Mouse (Mus musculus): Measurements from ENCODE around the gene Odf2. TPM values are rescaled to one million over a fixed set of nuclear protein-coding genes. Genes with fewer than 3 reads are reported as not detected.

Odf2 gene
- polyA plus RNA-seq, 1 experiment from 2014 or later: 33.1 TPM

- TF ChIP-seq CTCF (IDR thresholded peaks at IDR 0.05; ENCODE audit: low read depth): no peak
- DNase-seq (ENCODE audit: low spot score) (no peak), ATAC-seq (replicated peaks; ENCODE audit: low FRiP score, low read depth) (no peak)
- H3K27me3 ChIP-seq (ENCODE audit: insufficient read depth, low read length): no peaks in the 10 kb centered on the region
- no peaks in the 10 kb centered on the region for H3K4me1 ChIP-seq (replicated peaks; ENCODE audit: insufficient read depth, low read length)
- H3K27ac ChIP-seq: no peak overlapping the region
- no peak overlapping the region for H3K4me3 ChIP-seq (replicated peaks; ENCODE audit: low read depth, low read length)
- no peak overlapping the region for H3K4me2 ChIP-seq (ENCODE audit: low read length)
- 95% methylated on average over 5 of the region's 5 CpGs for WGBS
- H3K9me3 ChIP-seq (replicated peaks; ENCODE audit: low read length): no peaks in the 10 kb centered on the region
- peaks cover 60% of the 10 kb centered on the region for H3K36me3 ChIP-seq (ENCODE audit: insufficient read depth, low read length)
- H3K9ac ChIP-seq (ENCODE audit: low read depth, low read length): no peak overlapping the region
These were observed 59.9 kb downstream of the Odf2 start for GRCm38 (mm10) chr2:29948896-29949295.

- 99% methylated on average over 7 of the region's 7 CpGs for WGBS
- no peak for ATAC-seq (replicated peaks; ENCODE audit: low FRiP score, low read depth)
- no peak for DNase-seq (ENCODE audit: low spot score)
These were observed 72.2 kb downstream of the Odf2 start for GRCm38 (mm10) chr2:29961246-29961645.

GRCm38 (mm10) chr2:29964354-29965249 lies 75.6 kb downstream of the Odf2 start:
- DNase-seq (ENCODE audit: low spot score) (peak; percentile 66), ATAC-seq (replicated peaks; ENCODE audit: low FRiP score, low read depth) (0 out of 2 replicates have a peak, but pooled peaks have one; percentile 1)
- peak overlapping the region; percentile 98 for H3K4me3 ChIP-seq (replicated peaks; ENCODE audit: low read depth, low read length)
- H3K9ac ChIP-seq (ENCODE audit: low read depth, low read length): peak overlapping the region; percentile 99
- 10% methylated on average over 10 of the region's 10 CpGs for WGBS
- H3K27me3 ChIP-seq (ENCODE audit: insufficient read depth, low read length): no peaks in the 10 kb centered on the region
- TF ChIP-seq CTCF (IDR thresholded peaks at IDR 0.05; ENCODE audit: low read depth): no peak
- peaks cover 11% of the 10 kb centered on the region for H3K36me3 ChIP-seq (ENCODE audit: insufficient read depth, low read length)
- H3K27ac ChIP-seq: peak overlapping the region; percentile 96
- peak overlapping the region; percentile 46 for H3K4me2 ChIP-seq (ENCODE audit: low read length)
- H3K9me3 ChIP-seq (replicated peaks; ENCODE audit: low read length): no peaks in the 10 kb centered on the region
- peaks cover 20% of the 10 kb centered on the region for H3K4me1 ChIP-seq (replicated peaks; ENCODE audit: insufficient read depth, low read length)

More at GRCm38 (mm10) chr2:29961246-29961645, 72.2 kb downstream of the Odf2 start:
- no peaks in the 10 kb centered on the region for H3K9me3 ChIP-seq (replicated peaks; ENCODE audit: low read length)
- H3K9ac ChIP-seq (ENCODE audit: low read depth, low read length): no peak overlapping the region
- H3K36me3 ChIP-seq (ENCODE audit: insufficient read depth, low read length): peaks cover 27% of the 10 kb centered on the region; the same call in 1 of the 2 replicates
- H3K4me2 ChIP-seq (ENCODE audit: low read length): no peak overlapping the region
- H3K4me3 ChIP-seq (replicated peaks; ENCODE audit: low read depth, low read length): no peak overlapping the region
- H3K27ac ChIP-seq: no peak overlapping the region
- peaks cover 9% of the 10 kb centered on the region; the same call in 1 of the 2 replicates for H3K4me1 ChIP-seq (replicated peaks; ENCODE audit: insufficient read depth, low read length)
- H3K27me3 ChIP-seq (ENCODE audit: insufficient read depth, low read length): no peaks in the 10 kb centered on the region
- no peak for TF ChIP-seq CTCF (IDR thresholded peaks at IDR 0.05; ENCODE audit: low read depth)

- Histone ChIP-seq H3K9me3 (replicated peaks; ENCODE audit: low read length) (no peaks in the 10 kb centered on the region), H3K4me2 (ENCODE audit: low read length) (peak within 1 kb of the TSS; percentile 72), H3K27ac (peak within 1 kb of the TSS; percentile 96), H3K4me1 (replicated peaks; ENCODE audit: insufficient read depth, low read length) (peaks cover 20% of the 10 kb centered on the region), H3K36me3 (ENCODE audit: insufficient read depth, low read length) (peaks cover 7% of the 10 kb centered on the region), H3K9ac (ENCODE audit: low read depth, low read length) (peak within 1 kb of the TSS; percentile 99), H3K4me3 (replicated peaks; ENCODE audit: low read depth, low read length) (peak within 1 kb of the TSS; percentile 98), H3K27me3 (ENCODE audit: insufficient read depth, low read length) (no peaks in the 10 kb centered on the region)
- under 1% methylated on average over 75 of the region's 82 CpGs for WGBS
- ATAC-seq (replicated peaks; ENCODE audit: low FRiP score, low read depth): peak; percentile 97
- DNase-seq (ENCODE audit: low spot score): peak; percentile 97
- TF ChIP-seq CTCF (IDR thresholded peaks at IDR 0.05; ENCODE audit: low read depth): no peak
These were observed 76.3 kb downstream of the Odf2 start, which contains the start of gene Sptan1 for GRCm38 (mm10) chr2:29965250-29965843. Gene Sptan1, plus strand, starts transcription at chr2:29965560.

GRCm38 (mm10) chr2:29965906-29966305 lies 76.9 kb downstream of the Odf2 start:
- Histone ChIP-seq H3K9ac (ENCODE audit: low read depth, low read length) (peak overlapping the region; percentile 99), H3K27me3 (ENCODE audit: insufficient read depth, low read length) (no peaks in the 10 kb centered on the region), H3K36me3 (ENCODE audit: insufficient read depth, low read length) (peaks cover 7% of the 10 kb centered on the region), H3K27ac (peak overlapping the region; percentile 96), H3K4me2 (ENCODE audit: low read length) (peak overlapping the region; percentile 72), H3K4me3 (replicated peaks; ENCODE audit: low read depth, low read length) (peak overlapping the region; percentile 98), H3K4me1 (replicated peaks; ENCODE audit: insufficient read depth, low read length) (peaks cover 20% of the 10 kb centered on the region), H3K9me3 (replicated peaks; ENCODE audit: low read length) (no peaks in the 10 kb centered on the region)
- DNase-seq (ENCODE audit: low spot score) (peak; percentile 44), ATAC-seq (replicated peaks; ENCODE audit: low FRiP score, low read depth) (peak; percentile 9)
- 0% methylated on average over 33 of the region's 41 CpGs for WGBS
- TF ChIP-seq CTCF (IDR thresholded peaks at IDR 0.05; ENCODE audit: low read depth): peak; percentile 23; the same call in 1 of the 2 replicates

- Histone ChIP-seq H3K4me1 (replicated peaks; ENCODE audit: insufficient read depth, low read length) (peaks cover 20% of the 10 kb centered on the region), H3K27me3 (ENCODE audit: insufficient read depth, low read length) (no peaks in the 10 kb centered on the region), H3K4me3 (replicated peaks; ENCODE audit: low read depth, low read length) (peak overlapping the region; percentile 98), H3K27ac (no peak overlapping the region), H3K9me3 (replicated peaks; ENCODE audit: low read length) (no peaks in the 10 kb centered on the region), H3K9ac (ENCODE audit: low read depth, low read length) (no peak overlapping the region), H3K36me3 (ENCODE audit: insufficient read depth, low read length) (peaks cover 7% of the 10 kb centered on the region), H3K4me2 (ENCODE audit: low read length) (peak overlapping the region; percentile 72)
- no peak for TF ChIP-seq CTCF (IDR thresholded peaks at IDR 0.05; ENCODE audit: low read depth)
- ATAC-seq (replicated peaks; ENCODE audit: low FRiP score, low read depth): no peak
- 64% methylated on average over 2 of the region's 2 CpGs for WGBS
- peak; percentile 18 for DNase-seq (ENCODE audit: low spot score)
These were observed 77.8 kb downstream of the Odf2 start for GRCm38 (mm10) chr2:29966826-29967225.

Measured in kidney, postnatal 0 days (tissue).